Mouse (Mus musculus) heart, postnatal 0 days (tissue): ENCODE data around the gene Csf3. TPM values are rescaled to one million over a fixed set of nuclear protein-coding genes. Genes with fewer than 3 reads are reported as not detected.
"Not testable (repeated sequence)": the region's sequence is repeated elsewhere in the genome, so short reads cannot be mapped to it uniquely, and the experiment has no call there.

Experiments used
- ATAC-seq: fragments of 200-750 bp; cut with Nextera tagmentation; 2 replicates; pipeline ENCODE4 v1.8.0; 2017; ENCODE audit warnings: low read depth, moderate number of reproducible peaks, moderate library complexity; ENCODE audit not compliant: insufficient read depth
- DNase-seq: peaks from one replicate; pipeline ENCODE4 v3.0.0-alpha.2; 2016; ENCODE audit warnings: low spot score
- H3K27ac ChIP-seq: fragments of 300-500 bp; sonication (generic); 2 replicates; pipeline ENCODE4 v1.5.1; 2014; ENCODE audit warnings: low read depth, mild to moderate bottlenecking
- H3K27me3 ChIP-seq: fragments of 300-500 bp; sonication (generic); 2 replicates; pipeline ENCODE4 v1.6.1; 2014; ENCODE audit warnings: low read length, mixed read lengths; ENCODE audit not compliant: control insufficient read depth, insufficient read depth
- H3K36me3 ChIP-seq: fragments of 300-500 bp; sonication (generic); replicated peaks from 2 replicates; pipeline ENCODE4 v1.6.1; 2014; ENCODE audit warnings: low read length, mixed read lengths; ENCODE audit not compliant: control insufficient read depth, insufficient read depth
- H3K4me1 ChIP-seq: fragments of 300-500 bp; sonication (generic); 2 replicates; pipeline ENCODE4 v1.6.1; 2014; ENCODE audit warnings: antibody characterized with exemption; ENCODE audit not compliant: control insufficient read depth, insufficient read depth
- H3K4me2 ChIP-seq: fragments of 300-500 bp; sonication (generic); 2 replicates; pipeline ENCODE4 v1.6.1; 2014; ENCODE audit warnings: low read depth, mild to moderate bottlenecking, low read length, moderate library complexity
- H3K4me3 ChIP-seq: fragments of 300-500 bp; sonication (generic); 2 replicates; pipeline ENCODE4 v1.5.1; 2014; ENCODE audit warnings: low read depth, low read length
- H3K9ac ChIP-seq: fragments of 300-500 bp; sonication (generic); replicated peaks from 2 replicates; pipeline ENCODE4 v1.6.1; 2014; ENCODE audit warnings: low read depth, low read length, mixed read lengths
- H3K9me3 ChIP-seq: fragments of 300-500 bp; sonication (generic); replicated peaks from 2 replicates; pipeline ENCODE4 v1.6.1; 2016; ENCODE audit warnings: low read length; ENCODE audit not compliant: control insufficient read depth
- CTCF ChIP-seq: IDR thresholded peaks from 2 replicates; pipeline ENCODE4 v1.5.1; 2016; ENCODE audit warnings: antibody characterized with exemption, control low read depth, low read depth
- EP300 ChIP-seq: IDR thresholded peaks from 2 replicates; pipeline ENCODE4 v1.6.1; 2016; ENCODE audit warnings: antibody characterized with exemption, low read depth
- WGBS: fragments of 180-500 bp; shearing (Covaris S2); extraction: QIAGEN DNeasy Blood & Tissue Kit; methylation state at CpG from one replicate; pipeline ENCODE4 v1.1.7; 2014; 5-methylcytosine and 5-hydroxymethylcytosine counted together
- polyA plus RNA-seq: library from polyadenylated mRNA; unstranded; fragments of >200 nt; fragmentation: Nextera tagmentation; extraction: Ambion mirVana; gene quantifications from 2 replicates; pipeline ENCODE4 v1.2.1, GENCODE M21; 2015
- total RNA-seq: library from RNA; depleted of rRNA; stranded (reverse); fragments of >200 nt; gene quantifications from 2 replicates; pipeline ENCODE4 v1.2.3, GENCODE M21; 2014; ENCODE audit warnings: low replicate concordance

Csf3 gene
- total and polyA plus RNA-seq, 2 experiments from 2014 or later = 0.23 TPM; not detected in 1

DNA sequence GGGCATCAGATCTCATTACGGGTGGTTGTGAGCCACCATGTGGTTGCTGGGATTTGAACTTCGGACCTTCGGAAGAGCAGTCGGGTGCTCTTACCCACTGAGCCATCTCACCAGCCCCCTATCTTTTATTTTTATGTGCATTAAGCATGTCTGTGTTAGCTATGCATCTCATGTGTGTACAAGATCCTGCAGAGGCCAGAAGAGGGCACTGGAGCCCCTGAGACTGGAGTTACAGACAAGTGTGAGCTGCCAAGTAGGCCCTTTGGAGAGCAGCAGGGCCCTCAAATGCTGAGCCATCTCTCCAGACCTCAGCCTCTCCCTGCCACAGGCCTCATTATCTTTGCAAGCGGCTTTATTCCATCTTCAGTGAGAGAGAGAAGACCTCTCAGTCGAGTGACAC lies 10.9 kb downstream of the Csf3 start:
- H3K27me3 ChIP-seq, H3K27ac ChIP-seq, DNase-seq, H3K4me3 ChIP-seq, H3K4me2 ChIP-seq, H3K9me3 ChIP-seq, ATAC-seq, H3K9ac ChIP-seq: not testable (repeated sequence)
- 86% methylated on average over 5 of the region's 6 CpGs for WGBS
- H3K36me3 ChIP-seq = peaks cover 50% of the 10 kb centered on the region
- peaks cover 21% of the 10 kb centered on the region for H3K4me1 ChIP-seq
- TF ChIP-seq CTCF = peak; percentile 51

DNA sequence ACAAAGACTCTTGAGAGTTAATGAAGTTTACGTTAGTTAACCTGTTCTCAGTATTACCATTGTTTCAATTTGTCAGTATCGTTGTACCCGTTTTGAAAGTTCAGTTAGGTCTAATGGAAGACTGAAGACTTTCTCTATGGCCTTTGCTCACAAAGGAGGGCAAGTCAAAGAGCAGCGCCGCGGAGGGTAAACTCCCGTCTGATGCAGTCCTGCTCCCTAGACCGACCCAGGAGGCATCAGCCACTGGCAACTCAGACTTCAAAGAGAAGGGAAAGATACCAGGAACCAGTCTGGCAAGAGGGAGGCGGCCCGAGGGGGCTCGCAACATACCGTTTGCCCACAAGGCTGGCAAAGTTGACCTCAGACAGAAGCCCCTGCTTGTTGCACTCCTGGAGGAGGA lies 12.6 kb downstream of the Csf3 start:
- Histone ChIP-seq H3K27me3 (no peaks in the 10 kb centered on the region), H3K4me3 (no peak overlapping the region), H3K9ac (no peak overlapping the region), H3K4me2 (no peak overlapping the region), H3K4me1 (peaks cover 12% of the 10 kb centered on the region; the same call in 1 of the 2 replicates), H3K27ac (no peak overlapping the region), H3K36me3 (peaks cover 50% of the 10 kb centered on the region), H3K9me3 (no peaks in the 10 kb centered on the region)
- 83% methylated on average over 12 of the region's 12 CpGs for WGBS
- DNase-seq (no peak), ATAC-seq (no peak)
- TF ChIP-seq CTCF = no peak

DNA sequence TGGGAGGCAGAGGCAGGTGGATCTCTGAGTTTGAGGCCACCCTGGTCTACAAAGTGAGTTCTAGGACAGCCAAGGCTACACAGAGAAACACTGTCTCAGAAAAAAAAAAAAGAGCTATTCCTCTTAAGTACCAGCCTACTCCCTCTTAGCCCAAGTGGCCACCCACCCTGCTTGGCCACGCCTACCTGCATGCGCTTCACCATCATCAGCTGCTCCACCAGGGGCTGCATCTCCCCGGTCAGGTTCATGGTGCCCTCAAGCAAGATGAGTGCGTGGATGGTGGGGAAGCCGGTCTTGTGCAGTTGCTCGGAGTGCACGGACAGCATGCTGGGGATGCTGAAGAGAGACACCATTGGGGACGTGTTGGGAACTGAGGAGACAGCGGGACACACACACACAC lies 14.9 kb downstream of the Csf3 start:
- Histone ChIP-seq H3K4me3 (no peak overlapping the region), H3K27me3 (no peaks in the 10 kb centered on the region), H3K36me3 (peaks cover 50% of the 10 kb centered on the region), H3K4me2 (no peak overlapping the region), H3K4me1 (peaks cover 8% of the 10 kb centered on the region; the same call in 1 of the 2 replicates), H3K27ac (no peak overlapping the region), H3K9me3 (no peaks in the 10 kb centered on the region), H3K9ac (no peak overlapping the region)
- no peak for TF ChIP-seq CTCF
- no peak for DNase-seq
- no peak for ATAC-seq
- 95% methylated on average over 9 of the region's 9 CpGs for WGBS

DNA sequence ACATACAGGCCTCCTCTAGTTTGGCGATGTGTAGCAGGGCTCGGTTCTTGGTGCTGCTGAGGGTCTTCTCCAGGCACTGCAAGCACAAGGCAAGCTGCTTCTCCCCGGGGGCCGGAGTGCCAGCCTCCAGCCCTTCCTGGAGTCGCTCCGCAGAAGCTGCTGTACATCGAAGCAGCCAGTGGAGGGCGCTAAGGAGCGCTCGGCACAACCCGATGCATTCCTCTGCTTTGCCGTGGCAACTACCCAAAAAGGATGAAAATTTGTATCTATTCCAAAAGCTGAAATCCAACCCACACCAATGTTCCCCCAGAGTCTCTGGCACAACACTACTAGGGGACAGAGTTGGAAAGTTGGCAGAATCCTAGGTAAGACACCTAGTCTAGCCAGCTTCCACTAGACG lies 16.8 kb downstream of the Csf3 start:
- no peaks in the 10 kb centered on the region for H3K9me3 ChIP-seq
- peaks cover 17% of the 10 kb centered on the region; the same call in 1 of the 2 replicates for H3K4me1 ChIP-seq
- H3K9ac ChIP-seq = no peak overlapping the region; the same call in 1 of the 2 replicates
- WGBS = 15% methylated on average over 13 of the region's 13 CpGs
- H3K27ac ChIP-seq = no peak overlapping the region
- no peak overlapping the region for H3K4me3 ChIP-seq
- ATAC-seq = no peak
- H3K27me3 ChIP-seq = no peaks in the 10 kb centered on the region
- H3K4me2 ChIP-seq = no peak overlapping the region
- H3K36me3 ChIP-seq = peaks cover 41% of the 10 kb centered on the region
- TF ChIP-seq CTCF (peak; percentile 72), EP300 (no peak)
- no peak for DNase-seq

DNA sequence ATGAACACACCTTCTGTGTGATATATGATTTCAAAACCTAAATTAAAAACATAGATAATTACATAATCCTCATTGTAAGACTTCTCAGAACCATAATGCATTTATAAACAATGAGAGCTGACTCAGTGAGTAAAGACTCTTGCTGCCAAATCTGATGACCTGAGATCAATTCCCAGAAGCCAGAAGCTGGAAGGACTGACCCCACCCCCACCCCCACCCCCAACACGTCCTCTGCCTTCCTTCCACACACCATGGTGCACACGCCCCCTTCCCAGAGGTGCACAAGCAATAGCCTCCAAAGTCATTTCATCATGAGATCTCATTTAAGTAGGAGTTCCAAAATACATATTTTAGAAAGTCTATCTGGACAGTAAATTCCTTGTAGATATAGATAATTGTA lies 19.7 kb downstream of the Csf3 start:
- peaks cover 17% of the 10 kb centered on the region; the same call in 1 of the 2 replicates for H3K4me1 ChIP-seq
- no peak for ATAC-seq
- 55% methylated on average over 2 of the region's 2 CpGs for WGBS

More for the DNA sequence above, 19.7 kb downstream of the Csf3 start:
- DNase-seq = no peak
- Histone ChIP-seq H3K27ac (peak overlapping the region; percentile 90), H3K9me3 (no peaks in the 10 kb centered on the region), H3K4me2 (no peak overlapping the region), H3K4me3 (no peak overlapping the region), H3K9ac (no peak overlapping the region), H3K27me3 (no peaks in the 10 kb centered on the region), H3K36me3 (peaks cover 14% of the 10 kb centered on the region; the same call in 1 of the 2 replicates)
- no peak for TF ChIP-seq CTCF
- no peak for TF ChIP-seq EP300
